Mouse (Mus musculus) 3134 (cell line): ENCODE measurements at regions not wholly inside any gene's neighbourhood (a gene's known extent, or its start where the extent isn't known, plus 50 kb on each side); places are given as distances from the start of the nearest gene placed in this dataset.

Source experiments
- DNase-seq: peaks from one replicate; pipeline ENCODE4 v3.0.0-alpha.2; 2011; ENCODE audit warnings: low spot score; ENCODE audit not compliant: insufficient read length; ENCODE audit errors: extremely low read depth

DNA sequence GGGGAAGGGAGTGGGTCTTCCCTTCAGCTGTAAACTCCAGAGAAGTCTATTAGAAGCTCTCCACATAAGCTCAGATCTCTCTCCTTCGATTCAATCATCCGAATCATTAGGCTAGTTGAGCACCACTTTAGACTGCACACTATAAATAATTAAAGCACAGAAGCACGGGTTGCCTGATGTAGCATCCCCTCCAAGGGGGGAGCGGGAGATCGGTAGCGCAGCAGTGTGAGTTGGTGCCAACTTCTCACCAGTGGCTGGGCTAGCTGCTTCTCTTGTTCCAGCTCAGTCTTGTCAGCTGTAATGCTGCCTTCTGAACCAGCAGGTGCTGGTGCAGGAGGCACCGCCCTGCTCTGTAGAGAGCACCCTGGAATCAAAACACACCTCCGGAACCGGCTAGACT is 78.6 kb downstream of the A830031A19Rik start:
- DNase-seq = no peak

DNA sequence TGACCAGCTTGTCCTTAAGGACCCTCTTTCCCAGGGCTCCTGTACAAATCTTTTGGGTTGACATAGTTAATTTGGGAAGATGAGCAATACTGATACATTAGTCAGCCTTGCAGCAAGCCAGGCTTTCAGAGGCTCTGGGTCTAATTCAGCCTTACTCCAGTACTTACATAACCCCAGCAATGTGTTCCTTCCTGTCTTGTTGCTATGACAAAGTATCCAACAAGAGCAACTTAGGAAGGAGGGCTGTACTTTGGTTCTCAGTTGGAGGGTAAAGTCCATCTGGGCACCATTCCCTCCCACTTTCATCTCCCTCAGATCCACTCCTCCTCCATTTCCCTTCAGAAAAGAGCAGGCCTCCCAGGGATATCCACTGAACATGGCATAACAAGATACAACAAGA is 80.7 kb downstream of the A830031A19Rik start:
- no peak for DNase-seq

DNA sequence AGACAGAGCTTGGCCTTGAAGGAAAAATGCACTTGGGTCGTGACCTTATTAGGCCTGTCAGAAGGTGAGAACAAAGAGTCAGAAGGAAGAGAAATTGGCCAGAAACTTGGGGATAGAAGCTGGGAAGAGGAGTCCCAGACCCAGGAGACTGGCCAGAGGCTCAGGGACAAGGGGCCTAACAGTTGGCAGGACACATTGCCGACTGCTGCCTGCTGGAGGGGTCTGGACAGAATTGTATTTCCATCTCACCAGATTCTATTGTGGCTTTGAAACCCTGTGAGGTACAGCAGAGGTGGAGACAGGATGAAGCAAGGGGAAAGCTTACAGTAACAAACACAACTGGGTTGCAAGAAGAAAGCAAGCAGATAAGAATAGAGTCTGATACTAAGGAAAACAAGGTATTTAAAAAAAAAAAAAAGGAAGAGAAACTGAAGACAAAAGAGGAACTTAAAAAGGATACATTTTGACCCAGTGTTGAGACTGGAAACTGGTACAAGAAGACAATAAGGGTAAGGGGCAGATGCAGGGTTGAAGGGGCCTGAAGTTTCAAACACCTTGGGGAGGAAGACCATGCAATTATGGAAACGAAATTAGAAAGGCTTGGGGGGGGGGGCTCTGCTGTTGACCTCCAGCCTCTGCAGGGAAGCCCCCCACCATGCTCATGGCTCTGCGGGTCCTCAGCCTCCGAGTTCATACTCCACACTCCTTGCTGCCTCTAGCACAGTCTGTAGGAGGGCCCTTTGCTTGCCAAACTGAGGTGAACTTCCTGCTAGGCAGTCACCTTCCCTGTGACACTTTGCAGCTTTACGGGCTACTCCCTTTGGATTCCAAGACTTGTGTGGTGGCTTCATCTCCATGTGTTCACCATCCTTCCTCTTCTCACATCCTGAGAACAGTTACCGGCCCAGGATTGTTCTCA is 87.1 kb downstream of the A830031A19Rik start:
- DNase-seq = no peak

DNA sequence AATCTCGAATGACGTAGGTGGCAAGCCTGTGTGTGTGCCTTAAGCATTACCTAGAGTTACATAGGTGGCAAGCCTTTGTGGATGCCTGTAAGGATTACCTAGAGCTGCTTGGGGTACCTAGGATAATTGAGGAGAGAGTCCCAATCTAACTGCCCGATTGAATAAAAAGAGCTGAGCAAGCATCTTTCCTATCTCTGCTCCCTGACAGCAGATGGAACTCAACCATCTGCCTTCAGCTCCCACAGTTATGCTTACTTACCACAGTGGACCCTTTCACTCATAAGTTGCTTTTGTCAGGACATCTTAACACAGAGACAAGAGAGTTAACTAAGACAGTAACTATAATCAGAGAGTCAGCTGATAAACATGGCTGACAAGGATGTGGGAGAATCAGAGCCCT is 89.6 kb downstream of the A830031A19Rik start:
- no peak for DNase-seq

DNA sequence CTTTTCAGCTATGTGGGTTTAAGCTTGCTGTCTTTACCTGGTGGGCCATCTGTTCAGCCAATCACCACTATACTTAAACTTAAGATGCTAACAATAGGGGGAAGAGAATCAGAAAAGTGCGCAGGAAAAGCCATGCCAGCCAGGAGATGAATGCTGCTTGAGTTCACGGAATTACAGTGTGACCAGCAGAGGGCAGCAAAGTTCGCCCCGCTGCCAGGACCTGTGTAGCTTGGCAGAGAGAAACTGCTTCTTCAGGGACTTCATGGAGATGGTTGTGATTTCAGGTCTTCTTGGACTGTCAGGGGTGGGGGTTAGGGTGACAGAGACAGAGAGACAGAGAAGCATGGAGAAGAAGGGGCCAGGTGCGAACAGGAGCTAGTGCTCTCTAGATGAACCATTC is 84.3 kb upstream of the Papolg start:
- DNase-seq = peak; percentile 20

DNA sequence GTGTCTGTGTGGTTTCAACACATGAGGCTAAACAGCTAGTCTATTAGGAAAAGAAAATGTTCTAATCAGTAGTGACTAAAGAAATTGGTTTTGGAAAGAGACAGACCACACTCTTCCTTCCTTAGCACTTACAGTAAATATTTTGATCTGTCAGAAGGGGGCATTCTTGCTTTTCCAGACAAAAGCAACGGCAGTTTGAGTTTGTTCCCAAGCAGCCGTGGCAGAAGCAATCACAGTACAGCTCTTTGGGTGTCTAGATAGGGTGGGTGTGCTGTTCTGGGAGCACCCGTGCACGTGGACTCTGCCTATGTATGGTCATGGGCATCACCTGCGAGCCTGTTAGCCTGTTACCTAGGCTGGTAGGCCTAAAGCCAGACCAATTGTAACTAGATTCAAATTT is 83.2 kb upstream of the Papolg start:
- DNase-seq = no peak

DNA sequence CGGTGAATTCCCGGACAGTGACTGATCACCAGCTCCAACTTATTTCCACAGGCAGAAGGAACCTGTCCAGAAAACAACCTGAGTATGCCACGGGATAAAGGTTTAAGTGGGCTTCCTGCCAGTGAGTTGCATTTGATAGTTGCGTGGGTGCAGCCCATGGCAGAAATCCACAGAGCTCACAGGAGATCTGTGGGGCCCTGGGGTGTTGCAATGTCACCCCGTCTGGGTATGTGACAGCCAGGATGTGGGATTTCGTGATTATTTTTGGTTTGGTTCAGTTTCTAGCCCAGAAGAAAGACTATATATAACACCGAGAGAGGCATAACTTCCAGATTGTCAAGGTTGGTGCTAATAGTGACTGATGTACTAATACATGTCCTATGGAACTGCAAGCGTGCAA is 82.0 kb upstream of the Papolg start:
- DNase-seq = no peak

DNA sequence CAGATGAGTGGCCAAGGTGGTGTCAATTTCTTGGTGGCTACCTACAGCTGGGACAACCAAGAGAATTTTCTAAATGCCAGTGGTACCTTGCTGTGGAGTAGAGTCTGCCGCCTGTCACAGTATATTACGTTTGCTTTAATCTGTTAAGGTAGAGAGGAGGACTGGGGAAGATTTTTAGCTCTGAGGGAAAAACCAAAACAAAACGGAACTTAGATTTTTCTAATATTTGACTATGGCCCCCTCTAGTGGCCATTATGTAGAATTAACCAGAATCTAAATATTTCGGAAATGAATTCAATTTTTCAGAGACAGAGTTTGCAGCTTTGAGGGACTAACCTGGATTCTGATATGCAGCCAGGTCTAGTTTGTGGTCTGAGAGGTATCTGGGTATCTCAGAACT is 59.3 kb upstream of the Papolg start:
- no peak for DNase-seq

DNA sequence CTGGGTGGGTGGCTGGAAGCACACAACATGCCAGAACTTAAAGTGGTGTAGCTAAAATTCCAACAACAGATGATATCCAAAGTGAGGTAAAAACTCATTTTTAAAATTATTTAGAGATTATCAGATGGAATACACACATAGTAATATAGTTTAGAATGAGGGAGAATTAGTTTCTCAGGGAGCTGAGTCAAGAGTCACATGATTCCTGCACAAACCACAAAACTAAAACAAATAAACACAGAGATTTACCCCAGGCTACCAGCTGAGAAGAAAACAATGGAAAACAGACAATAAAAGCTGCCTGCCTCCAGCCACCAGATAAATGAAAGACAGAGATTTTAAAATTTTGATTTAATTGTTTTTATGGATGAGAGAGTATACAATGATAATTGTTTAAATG is 50.9 kb upstream of the Papolg start:
- DNase-seq = no peak
